Mouse (Mus musculus): ENCODE data around the gene Clic6.

DNA sequence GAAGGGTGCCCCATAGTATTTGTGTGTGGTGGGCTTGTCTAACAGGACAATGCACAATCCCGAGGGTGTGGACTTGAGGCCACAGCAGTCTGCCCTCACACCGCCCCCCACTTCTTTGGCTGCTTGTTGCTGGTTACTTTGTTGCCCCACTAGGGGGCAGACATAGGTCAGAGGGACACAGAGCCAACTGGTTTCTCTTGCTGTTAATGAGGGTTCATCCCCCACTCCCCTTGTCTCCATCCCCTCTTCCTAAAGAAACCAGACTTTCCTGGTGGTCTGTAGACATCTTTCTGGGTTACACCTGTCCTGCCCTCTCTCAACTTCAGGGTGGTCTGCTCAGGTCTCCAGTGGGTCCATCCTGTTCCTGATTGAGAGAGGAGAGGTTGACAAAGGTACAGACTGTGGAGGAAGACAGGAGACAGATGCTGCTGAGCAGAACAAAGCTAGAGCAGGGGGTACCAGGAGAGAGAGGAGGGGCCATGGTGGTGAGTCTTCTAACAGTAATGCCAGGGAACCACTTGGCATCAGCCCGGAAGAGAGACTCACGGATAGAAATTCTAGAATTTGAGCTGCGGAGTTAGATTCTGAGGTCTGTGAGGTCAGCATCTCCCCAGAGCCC is 26.3 kb downstream of the Clic6 start:
- TF ChIP-seq RAD21 (IDR thresholded peaks at IDR 0.05; ENCODE audit: low read depth, low read length) (peak; percentile 67), CTCF (conservative IDR thresholded peaks at IDR 0.05 in 1 of 2, IDR thresholded peaks at IDR 0.05 in 1 of 2; ENCODE audit: low read depth in 2 of 2, low read length in 2 of 2) (peak; percentile 68 to 88), E2F4 (IDR thresholded peaks at IDR 0.05; ENCODE audit: insufficient replicate concordance, low read depth, low read length) (no peak), MXI1 (IDR thresholded peaks at IDR 0.05; ENCODE audit: low read depth, low read length) (no peak), USF1 (IDR thresholded peaks at IDR 0.05; ENCODE audit: low read depth, low read length) (no peak), UBTF (IDR thresholded peaks at IDR 0.05; ENCODE audit: low read depth, low read length) (no peak), POLR2A (IDR thresholded peaks at IDR 0.05; ENCODE audit: low read depth, low read length) (no peak), ZC3H11A (IDR thresholded peaks at IDR 0.05; ENCODE audit: low read depth, low read length) (no peak)
